Mouse (Mus musculus) MEL-GATA-1-ER (cell line): ENCODE results near the gene Scaf11.
"Not testable (repeated sequence)": the region's sequence is repeated elsewhere in the genome, so short reads cannot be mapped to it uniquely, and the experiment has no call there.

Experiments used
- DNase-seq: peaks from one replicate; pipeline ENCODE4 v3.0.0-alpha.2; 2012; ENCODE audit warnings: low read depth; ENCODE audit errors: extremely low read depth

Gene Scaf11

DNA sequence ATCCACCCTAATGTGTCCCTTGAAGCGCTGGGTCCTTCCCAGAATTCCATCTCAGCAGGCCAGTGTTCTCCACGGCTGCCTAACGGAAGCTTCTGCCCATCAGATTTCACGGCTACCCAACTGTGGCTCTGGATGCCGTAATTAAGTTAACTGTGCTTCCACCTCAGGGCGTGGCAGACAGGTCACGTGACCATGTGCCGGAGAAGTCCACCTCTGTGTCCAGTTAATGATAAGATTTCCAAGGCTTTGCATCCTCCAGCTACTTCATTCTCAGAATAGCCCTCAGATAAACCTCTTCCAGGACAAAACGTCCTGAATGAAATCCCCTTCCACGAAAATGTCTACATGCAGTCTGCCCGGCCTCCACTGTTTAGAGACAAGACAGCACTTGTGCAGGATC is 4.4 kb upstream of the Scaf11 start:
- DNase-seq = no peak

DNA sequence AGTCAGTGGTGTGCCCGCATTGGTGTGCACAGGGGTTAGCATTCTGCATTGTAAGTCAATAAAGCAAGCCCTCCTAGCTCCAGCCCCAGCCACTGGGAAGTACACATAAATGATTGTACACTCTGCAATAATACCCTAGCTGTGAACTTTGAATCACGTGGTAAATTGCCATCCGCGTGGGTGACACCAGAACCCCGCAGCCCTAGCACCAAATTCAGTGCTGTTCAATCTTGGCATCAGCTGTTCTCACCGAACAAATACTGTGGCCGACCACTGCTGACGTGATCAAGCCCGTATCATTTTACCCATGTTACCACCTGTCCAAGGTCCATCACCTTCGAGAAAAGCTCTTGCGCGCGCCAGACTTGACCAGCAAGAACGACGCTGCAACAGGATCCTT is 3.2 kb upstream of the Scaf11 start:
- DNase-seq = no peak

DNA sequence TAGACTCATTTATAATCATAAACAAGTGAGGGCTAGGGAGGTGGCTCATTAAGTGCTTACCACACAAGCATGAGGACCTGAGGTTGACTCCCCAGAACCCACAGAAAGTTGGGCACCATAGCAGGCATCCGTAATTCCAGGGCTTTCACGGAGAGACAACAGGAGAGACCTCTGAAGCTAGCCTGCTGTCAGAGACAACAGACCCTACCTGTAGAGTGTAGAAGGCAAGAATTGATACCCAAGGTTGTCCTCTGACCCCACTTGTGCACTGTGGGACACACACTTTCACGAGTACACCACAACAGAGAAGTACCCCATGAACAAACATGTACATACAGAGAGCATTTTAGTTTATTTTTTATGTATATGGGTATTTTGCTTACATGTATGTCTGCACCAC is 2.0 kb upstream of the Scaf11 start:
- DNase-seq = no peak

DNA sequence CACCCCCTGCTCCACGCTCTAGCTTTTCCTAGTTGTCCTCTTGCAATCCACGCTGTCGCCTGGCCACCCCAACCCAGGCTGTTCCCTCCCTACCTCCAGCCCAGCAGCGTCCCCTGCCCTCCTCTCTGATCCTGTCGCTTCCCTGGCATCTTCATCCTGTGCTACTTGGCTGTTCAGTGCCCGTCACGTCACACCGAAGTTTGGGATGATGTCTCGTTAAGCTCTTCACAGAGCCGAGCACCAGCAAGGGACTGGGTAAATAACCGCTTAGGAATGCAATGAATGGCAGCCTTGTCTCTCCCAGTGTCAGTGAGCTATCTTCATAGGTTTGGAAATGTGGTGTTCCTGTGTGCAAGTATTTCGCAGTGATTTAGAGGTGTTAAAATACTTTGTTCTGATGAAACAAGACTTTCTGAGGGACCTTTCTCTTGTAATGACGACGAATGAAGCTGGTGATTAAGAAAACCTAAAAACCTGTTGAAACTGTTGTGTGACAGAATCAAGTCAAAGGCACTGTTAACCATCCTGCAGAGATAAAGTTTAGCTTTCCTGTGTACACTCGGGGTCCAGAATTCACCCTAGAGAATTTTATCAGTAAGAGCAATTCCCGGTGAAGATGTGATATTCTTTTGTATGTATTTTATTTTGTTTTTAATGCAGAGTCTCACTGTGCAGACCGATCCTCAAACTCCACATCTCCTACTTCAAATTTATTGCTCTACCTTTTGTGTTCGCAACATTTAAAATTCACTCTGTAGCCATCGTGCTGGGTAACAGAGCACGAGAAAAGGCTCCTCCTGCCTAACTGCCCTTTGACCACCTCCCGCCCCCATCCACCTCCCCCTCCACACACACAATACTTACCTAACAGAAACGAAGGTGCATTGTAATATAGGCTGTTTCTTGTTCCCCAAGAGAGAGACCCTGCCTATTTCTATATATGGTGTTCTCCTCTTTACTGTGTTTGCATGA is 1.2 kb upstream of the Scaf11 start:
- DNase-seq = peak; percentile 46

GRCm38 (mm10) chr15:96460451-96460729 is 253 bp downstream of the Scaf11 start:
- no peak for DNase-seq

GRCm38 (mm10) chr15:96459741-96460450 is 747 bp downstream of the Scaf11 start:
- peak; percentile 67 for DNase-seq

- no peak for DNase-seq
Measured at GRCm38 (mm10) chr15:96458273-96458672, 2.4 kb downstream of the Scaf11 start.

GRCm38 (mm10) chr15:96457338-96457664 is 3.3 kb downstream of the Scaf11 start:
- DNase-seq = peak; percentile 43

GRCm38 (mm10) chr15:96456651-96457337 is 3.8 kb downstream of the Scaf11 start:
- DNase-seq = no peak

DNA sequence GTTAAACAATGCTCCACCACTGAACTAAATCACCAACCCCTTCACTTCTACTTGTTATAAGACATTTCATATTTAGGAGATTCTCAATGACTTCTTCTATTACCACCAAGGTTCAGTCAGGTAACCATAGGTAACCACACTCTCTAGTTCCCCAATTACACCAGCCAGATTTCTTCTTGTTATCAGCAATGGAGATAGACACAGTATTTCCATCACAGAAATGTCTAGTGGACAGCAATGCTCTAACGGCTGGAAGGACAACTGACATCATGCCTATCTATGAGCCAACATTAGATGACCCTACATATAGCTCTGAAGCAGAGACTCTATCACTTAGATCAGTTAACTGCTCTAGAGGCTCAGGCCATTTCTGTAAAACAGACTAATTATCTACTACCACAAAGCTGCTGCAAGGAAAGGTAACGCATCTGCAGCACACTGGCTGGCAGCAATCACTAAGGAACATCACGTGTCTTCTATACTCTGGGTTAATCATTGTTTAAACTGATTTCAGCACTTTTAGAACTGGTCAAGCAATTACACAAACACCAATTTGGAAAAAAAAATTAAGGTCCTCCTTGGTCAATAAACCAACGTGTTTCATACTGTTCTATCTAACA is 4.9 kb downstream of the Scaf11 start:
- DNase-seq = no peak

DNA sequence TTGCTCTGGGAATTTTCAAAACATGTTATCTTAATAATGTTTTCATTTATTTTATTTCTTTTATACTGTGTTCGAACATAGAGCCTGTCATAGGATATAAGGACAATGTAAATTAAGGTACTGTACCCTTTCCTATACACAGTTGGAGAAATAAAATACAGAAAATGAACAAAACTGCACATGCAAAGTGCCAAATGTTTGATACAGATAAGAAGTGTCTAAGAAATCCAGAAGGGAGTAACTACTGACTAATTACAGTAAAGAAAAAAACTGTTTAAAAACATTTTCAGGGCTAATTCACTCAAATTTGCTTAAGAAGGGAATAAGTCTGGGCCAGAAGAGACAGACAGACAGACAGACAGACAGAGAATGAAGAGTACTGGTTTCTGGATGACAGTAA is 7.3 kb downstream of the Scaf11 start:
- DNase-seq = no peak

DNA sequence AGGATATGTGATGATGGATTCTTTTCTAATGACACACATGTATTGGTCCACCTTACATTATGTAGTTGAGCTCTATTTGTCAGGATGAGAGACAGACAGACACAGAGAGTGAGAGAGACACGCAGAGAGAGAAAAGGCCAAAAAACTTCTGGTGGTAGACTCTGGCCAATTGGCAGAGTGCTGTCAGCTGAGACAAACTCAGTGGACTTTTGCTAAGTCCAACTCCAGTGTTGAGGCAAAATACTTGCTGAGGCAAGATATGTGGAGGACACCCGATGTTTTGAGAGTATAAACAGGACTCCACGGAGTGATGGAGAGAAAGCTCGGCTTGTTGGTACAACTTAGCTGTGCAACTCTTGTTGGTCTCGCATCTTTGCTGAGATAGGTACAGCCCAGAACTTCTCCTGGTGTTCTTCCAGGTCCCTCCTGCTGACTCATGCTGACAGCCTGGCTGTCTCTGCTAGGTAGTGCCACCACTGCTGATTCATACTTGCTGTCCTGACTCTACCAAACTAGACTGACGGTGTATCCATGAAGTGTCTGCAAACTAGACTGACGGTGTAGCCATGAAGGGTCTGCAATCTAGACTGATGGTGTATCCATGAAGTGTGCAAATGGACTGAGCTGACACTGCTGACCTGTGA is 11.9 kb downstream of the Scaf11 start:
- no peak for DNase-seq

GRCm38 (mm10) chr15:96446785-96447184 is 13.9 kb downstream of the Scaf11 start:
- DNase-seq = no peak

DNA sequence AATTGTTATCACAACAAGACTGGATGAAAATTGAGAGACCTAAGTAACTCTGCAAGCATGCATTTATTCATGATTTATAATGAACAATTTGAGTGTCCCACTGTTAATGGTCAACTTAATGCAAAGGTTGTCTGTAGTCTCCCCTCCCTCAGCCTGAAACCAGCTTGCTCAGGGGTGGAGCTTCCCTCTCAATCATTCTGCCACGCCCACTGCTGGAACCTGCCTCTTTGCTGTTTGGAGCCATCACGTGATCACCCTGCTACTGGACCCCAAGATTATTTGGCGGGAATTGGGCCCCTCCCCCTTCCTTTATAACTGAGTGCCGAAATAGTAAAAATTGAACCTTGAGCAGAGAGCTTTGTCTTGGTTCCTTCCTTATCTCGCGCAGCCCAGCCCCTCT is 19.2 kb downstream of the Scaf11 start:
- not testable (repeated sequence) for DNase-seq

- DNase-seq = no peak
Measured at GRCm38 (mm10) chr15:96434202-96434601, 26.4 kb downstream of the Scaf11 start.

GRCm38 (mm10) chr15:96419920-96420319 is 40.7 kb downstream of the Scaf11 start:
- DNase-seq = no peak

- no peak for DNase-seq
Measured at GRCm38 (mm10) chr15:96418161-96418560, 42.5 kb downstream of the Scaf11 start.

GRCm38 (mm10) chr15:96408717-96409121 is 51.9 kb downstream of the Scaf11 start:
- DNase-seq = no peak

- no peak for DNase-seq
Measured at GRCm38 (mm10) chr15:96407151-96407550, 53.5 kb downstream of the Scaf11 start.

- DNase-seq = no peak
Measured at GRCm38 (mm10) chr15:96406253-96406652, 54.4 kb downstream of the Scaf11 start.

GRCm38 (mm10) chr15:96405548-96405947 is 55.1 kb downstream of the Scaf11 start:
- no peak for DNase-seq
